Mouse (Mus musculus): Measurements from ENCODE around the gene Adap1.

DNA sequence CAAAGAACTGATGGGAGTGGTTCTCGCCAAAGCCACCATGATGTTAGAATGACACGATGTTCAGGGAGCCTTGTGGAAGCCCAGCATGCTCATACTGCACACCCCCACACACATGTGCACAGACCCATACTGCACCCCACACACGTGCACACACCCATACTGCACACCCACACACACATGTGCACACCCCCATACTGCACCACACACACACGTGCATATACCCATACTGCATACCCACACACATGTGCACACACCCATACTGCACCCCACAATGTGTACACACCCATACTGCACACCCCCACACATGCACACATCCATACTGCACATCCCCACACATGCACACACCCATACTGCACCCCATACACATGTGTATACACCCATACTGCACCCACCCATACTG, 10.2 kb upstream of the Adap1 start:
- TF ChIP-seq POLR2A (IDR thresholded peaks at IDR 0.05; ENCODE audit: low read depth, low read length) (no peak), CTCF (IDR thresholded peaks at IDR 0.05; ENCODE audit: extremely low read depth, insufficient read depth, insufficient read length, insufficient replicate concordance) (no peak)
